In genomic region chr2:178557934-178558333, GRCm38 (mm10) we compare ENCODE assay signal across 9 mouse cellular contexts.
A peak's percentile ranks its signal among the peaks of the same experiment; 100 is the strongest.
DNase-seq lines count a peak whose midpoint lies in the region.
"Had no signal": no experiment of that assay in that cellular context is flagged by ENCODE, and none has a peak within 500 bp of the region (broad histone marks: within the 10 kb centered on the region; RNA-seq: fewer than 3 reads in every experiment).

No protein-coding gene starts in this region.

- peak; percentile 36 to 37 for DNase-seq in cerebellum, postnatal 10 days
- no peak for DNase-seq in cerebellum, adult 11 months
- peak; percentile 38 for DNase-seq in retina, postnatal 1 day
- no peak for DNase-seq in retina, embryonic 14.5 days (ENCODE audit: low spot score)
- DNase-seq in heart, postnatal 4 days = peak; percentile 48
- DNase-seq in thymus, postnatal 4 days = peak; percentile 64
- no peak for DNase-seq in yolk sac, embryonic 10.5 days (ENCODE audit: low spot score)
- DNase-seq in right cerebral cortex, adult 2 months (ENCODE audit: low spot score in 2 of 2) = no peak
- DNase-seq: liver had no signal

Comparison
In these comparisons a context has a peak if more than half of its experiments do, and no peak if none do; other contexts are left out.
1. DNase-seq: peak in cerebellum, postnatal 10 days (2 of 2), retina, postnatal 1 day (single experiment), heart, postnatal 4 days (single experiment) and thymus, postnatal 4 days (single experiment); none in cerebellum, adult 11 months (single experiment), retina, embryonic 14.5 days (single experiment), yolk sac, embryonic 10.5 days (single experiment) and right cerebral cortex, adult 2 months (0 of 2).